Mouse (Mus musculus) lung, postnatal 0 days (tissue): ENCODE measurements at regions not wholly inside any gene's neighbourhood (a gene's known extent, or its start where the extent isn't known, plus 50 kb on each side); places are given as distances from the start of the nearest gene placed in this dataset.

Experiments
- ATAC-seq: fragments of 200-750 bp; cut with Nextera tagmentation; 2 replicates; pipeline ENCODE4 v1.8.0; 2017; ENCODE audit warnings: moderate library complexity
- DNase-seq: peaks from one replicate; pipeline ENCODE4 v3.0.0-alpha.2; 2016; ENCODE audit warnings: low spot score
- H3K27ac ChIP-seq: fragments of 300-500 bp; sonication (generic); 2 replicates; pipeline ENCODE4 v1.5.1; 2014; ENCODE audit warnings: antibody characterized with exemption, mild to moderate bottlenecking, low read length, mixed read lengths
- H3K27me3 ChIP-seq: fragments of 300-500 bp; sonication (generic); replicated peaks from 2 replicates; pipeline ENCODE4 v1.6.1; 2014; ENCODE audit warnings: low read length, mixed read lengths; ENCODE audit not compliant: insufficient read depth
- H3K36me3 ChIP-seq: fragments of 300-500 bp; sonication (generic); 2 replicates; pipeline ENCODE4 v1.6.1; 2014; ENCODE audit warnings: low read length, mixed read lengths; ENCODE audit not compliant: insufficient read depth
- H3K4me1 ChIP-seq: fragments of 300-500 bp; sonication (generic); 2 replicates; pipeline ENCODE4 v1.6.1; 2014; ENCODE audit warnings: antibody characterized with exemption, low read depth, low read length, mixed read lengths; ENCODE audit not compliant: insufficient read depth
- H3K4me2 ChIP-seq: fragments of 300-500 bp; sonication (generic); replicated peaks from 2 replicates; pipeline ENCODE4 v1.6.1; 2014; ENCODE audit warnings: low read depth, mild to moderate bottlenecking, low read length, moderate library complexity, mixed read lengths
- H3K4me3 ChIP-seq: fragments of 300-500 bp; sonication (generic); 2 replicates; pipeline ENCODE4 v1.5.1; 2014; ENCODE audit warnings: low read depth, low read length
- H3K9ac ChIP-seq: fragments of 300-500 bp; sonication (generic); replicated peaks from 2 replicates; pipeline ENCODE4 v1.6.1; 2014; ENCODE audit warnings: low read depth, mild to moderate bottlenecking
- H3K9me3 ChIP-seq: fragments of 300-500 bp; sonication (generic); 2 replicates; pipeline ENCODE4 v1.6.1; 2016; ENCODE audit warnings: low read length, mixed read lengths
- CTCF ChIP-seq: IDR thresholded peaks from 2 replicates; pipeline ENCODE4 v1.5.1; 2016; ENCODE audit warnings: antibody characterized with exemption, mild to moderate bottlenecking
- EP300 ChIP-seq: IDR thresholded peaks from 2 replicates; pipeline ENCODE4 v1.6.1; 2016; ENCODE audit warnings: antibody characterized with exemption, mild to moderate bottlenecking, control low read depth
- whole genome bisulfite sequencing: fragments of 180-500 bp; shearing (Covaris S2); extraction: QIAGEN DNeasy Blood & Tissue Kit; methylation state at CpG from one replicate; pipeline ENCODE4 v1.1.7; 2014; 5-methylcytosine and 5-hydroxymethylcytosine counted together

GRCm38 (mm10) chr19:57541693-57542314 is 69.0 kb upstream of the Atrnl1 start:
- Histone ChIP-seq H3K4me3 (no peak overlapping the region), H3K4me1 (no peaks in the 10 kb centered on the region), H3K9me3 (no peaks in the 10 kb centered on the region), H3K4me2 (no peak overlapping the region), H3K27ac (no peak overlapping the region), H3K9ac (no peak overlapping the region), H3K36me3 (no peaks in the 10 kb centered on the region), H3K27me3 (no peaks in the 10 kb centered on the region)
- no peak for ATAC-seq
- TF ChIP-seq EP300 (no peak), CTCF (no peak)
- DNase-seq: no peak
- 86% methylated on average over 8 of the region's 8 CpGs for WGBS

- Histone ChIP-seq H3K36me3 (no peaks in the 10 kb centered on the region), H3K9ac (no peak overlapping the region), H3K27ac (no peak overlapping the region), H3K27me3 (no peaks in the 10 kb centered on the region), H3K4me3 (no peak overlapping the region), H3K4me1 (no peaks in the 10 kb centered on the region), H3K9me3 (no peaks in the 10 kb centered on the region), H3K4me2 (no peak overlapping the region)
- WGBS: 92% methylated on average over 5 of the region's 5 CpGs
- no peak for DNase-seq
- no peak for TF ChIP-seq EP300
- no peak for TF ChIP-seq CTCF
- ATAC-seq: no peak
Measured at GRCm38 (mm10) chr19:57542506-57542905, 68.3 kb upstream of the Atrnl1 start.

- WGBS: 41% methylated on average over 13 of the region's 13 CpGs
- TF ChIP-seq EP300 (no peak), CTCF (peak; percentile 63)
- H3K9me3 ChIP-seq: no peaks in the 10 kb centered on the region
- H3K4me3 ChIP-seq: peak overlapping the region; percentile 19; the same call in 1 of the 2 replicates
- no peaks in the 10 kb centered on the region for H3K27me3 ChIP-seq
- H3K4me1 ChIP-seq: no peaks in the 10 kb centered on the region
- no peak overlapping the region for H3K9ac ChIP-seq
- no peak overlapping the region for H3K27ac ChIP-seq
- ATAC-seq: no peak
- peak; percentile 46 for DNase-seq
- H3K36me3 ChIP-seq: no peaks in the 10 kb centered on the region
- peak overlapping the region; percentile 40 for H3K4me2 ChIP-seq
Measured at GRCm38 (mm10) chr19:57543681-57544214, 67.1 kb upstream of the Atrnl1 start.

- H3K4me2 ChIP-seq: no peak overlapping the region
- no peak overlapping the region for H3K27ac ChIP-seq
- no peaks in the 10 kb centered on the region for H3K9me3 ChIP-seq
- no peaks in the 10 kb centered on the region for H3K27me3 ChIP-seq
- H3K9ac ChIP-seq: no peak overlapping the region
- H3K4me3 ChIP-seq: no peak overlapping the region
- DNase-seq (no peak), ATAC-seq (no peak)
- no peaks in the 10 kb centered on the region for H3K36me3 ChIP-seq
- no peak for TF ChIP-seq CTCF
- TF ChIP-seq EP300: no peak
- H3K4me1 ChIP-seq: no peaks in the 10 kb centered on the region
- 79% methylated on average over 17 of the region's 17 CpGs for WGBS
Measured at GRCm38 (mm10) chr19:57544229-57544879, 66.5 kb upstream of the Atrnl1 start.

GRCm38 (mm10) chr19:57545071-57545470 is 65.8 kb upstream of the Atrnl1 start:
- TF ChIP-seq EP300 (no peak), CTCF (no peak)
- H3K4me2 ChIP-seq: no peak overlapping the region
- H3K27ac ChIP-seq: no peak overlapping the region
- H3K36me3 ChIP-seq: no peaks in the 10 kb centered on the region
- DNase-seq (no peak), ATAC-seq (no peak)
- H3K4me1 ChIP-seq: no peaks in the 10 kb centered on the region
- 96% methylated on average over 2 of the region's 2 CpGs for WGBS
- H3K27me3 ChIP-seq: no peaks in the 10 kb centered on the region
- H3K9me3 ChIP-seq: no peaks in the 10 kb centered on the region
- H3K4me3 ChIP-seq: no peak overlapping the region
- H3K9ac ChIP-seq: no peak overlapping the region

- Histone ChIP-seq H3K9me3 (no peaks in the 10 kb centered on the region), H3K27me3 (no peaks in the 10 kb centered on the region), H3K4me2 (no peak overlapping the region), H3K4me1 (no peaks in the 10 kb centered on the region), H3K36me3 (no peaks in the 10 kb centered on the region), H3K4me3 (no peak overlapping the region), H3K27ac (no peak overlapping the region), H3K9ac (no peak overlapping the region)
- 70% methylated on average over 2 of the region's 2 CpGs for WGBS
- ATAC-seq: no peak
- TF ChIP-seq CTCF: no peak
- TF ChIP-seq EP300: no peak
- DNase-seq: no peak
Measured at GRCm38 (mm10) chr19:57546039-57546438, 64.8 kb upstream of the Atrnl1 start.
